In the genomic region with DNA sequence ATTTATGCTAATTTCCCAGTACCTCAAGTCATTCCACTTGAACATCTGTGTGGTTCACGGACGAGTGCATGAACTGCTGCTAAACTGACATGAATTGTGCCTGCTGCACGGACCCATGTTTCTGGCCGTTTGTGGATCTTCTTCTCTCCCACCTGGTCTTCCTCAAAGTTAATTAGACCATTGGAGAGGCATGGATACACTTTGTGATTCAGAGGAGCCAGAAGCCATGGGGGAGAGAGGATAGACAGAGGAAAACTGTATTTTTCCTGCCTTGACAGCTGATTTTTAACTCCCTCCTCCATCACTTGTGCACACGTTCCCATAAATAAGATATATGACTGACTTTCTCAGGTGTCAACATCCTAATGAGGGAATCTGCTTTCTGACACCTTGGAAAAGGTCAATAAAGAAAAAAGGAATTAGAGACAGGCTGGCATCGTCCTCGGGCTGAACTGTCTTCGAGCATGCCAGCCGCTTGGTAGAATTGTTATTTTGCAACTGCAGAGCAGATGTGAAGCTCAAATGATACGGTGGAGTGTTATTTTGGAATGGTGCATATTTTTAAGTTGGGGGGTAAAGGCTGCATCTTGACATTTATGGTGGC, we compare ENCODE assay signal across 20 mouse cellular contexts. TPM values are rescaled to one million over a fixed set of nuclear protein-coding genes. Genes with fewer than 3 reads are reported as not detected.
DNase-seq lines count a peak whose midpoint lies in the region; ATAC-seq lines count a peak whose summit lies in the region.
"Had no signal": no experiment of that assay in that cellular context is flagged by ENCODE, and none has a peak within 500 bp of the region (broad histone marks: within the 10 kb centered on the region; RNA-seq: fewer than 3 reads in every experiment).

No protein-coding gene starts in this region.

- H3K9ac ChIP-seq in hindbrain, embryonic 13.5 days, result no peak overlapping the region
- H3K9ac ChIP-seq in hindbrain, embryonic 12.5 days, result no peak overlapping the region
- H3K9ac ChIP-seq in kidney, embryonic 15.5 days, result no peak overlapping the region
- H3K9ac ChIP-seq in midbrain, embryonic 14.5 days (replicated peaks; ENCODE audit: low read length), result no peak overlapping the region
- H3K9ac ChIP-seq in midbrain, embryonic 13.5 days (replicated peaks), result no peak overlapping the region
- H3K9ac ChIP-seq: embryonic facial prominence, embryonic 12.5 days; forebrain, embryonic 13.5 days; forebrain, postnatal 0 days; heart, embryonic 13.5 days; intestine, embryonic 15.5 days had no signal

- no peak overlapping the region for H3K4me2 ChIP-seq in hindbrain, embryonic 13.5 days
- no peak overlapping the region for H3K4me2 ChIP-seq in hindbrain, embryonic 12.5 days (replicated peaks)
- H3K4me2 ChIP-seq in kidney, embryonic 15.5 days, result no peak overlapping the region
- H3K4me2 ChIP-seq in midbrain, embryonic 14.5 days (ENCODE audit: low read length), result no peak overlapping the region
- no peak overlapping the region for H3K4me2 ChIP-seq in midbrain, embryonic 13.5 days (replicated peaks)
- H3K4me2 ChIP-seq: embryonic facial prominence, embryonic 12.5 days; forebrain, embryonic 13.5 days; heart, embryonic 13.5 days; intestine, embryonic 15.5 days had no signal

- H3K27ac ChIP-seq in hindbrain, embryonic 13.5 days, result peak overlapping the region; percentile 27; the same call in 1 of the 2 replicates
- H3K27ac ChIP-seq in hindbrain, embryonic 12.5 days, result no peak overlapping the region
- no peak overlapping the region for H3K27ac ChIP-seq in kidney, embryonic 15.5 days
- H3K27ac ChIP-seq in midbrain, embryonic 14.5 days (replicated peaks; ENCODE audit: low read depth, low read length), result 0 out of 2 replicates have a peak overlapping the region, but pooled peaks have one; percentile 13
- H3K27ac ChIP-seq in midbrain, embryonic 13.5 days, result no peak overlapping the region
- H3K27ac ChIP-seq: embryonic facial prominence, embryonic 12.5 days; forebrain, embryonic 13.5 days; heart, embryonic 13.5 days; intestine, embryonic 15.5 days had no signal

- H3K36me3 ChIP-seq in hindbrain, embryonic 13.5 days, result no peaks in the 10 kb centered on the region
- H3K36me3 ChIP-seq in hindbrain, embryonic 12.5 days, result no peaks in the 10 kb centered on the region
- no peaks in the 10 kb centered on the region for H3K36me3 ChIP-seq in kidney, embryonic 15.5 days
- no peaks in the 10 kb centered on the region for H3K36me3 ChIP-seq in midbrain, embryonic 14.5 days (ENCODE audit: control insufficient read depth, insufficient read depth, low read length)
- no peaks in the 10 kb centered on the region for H3K36me3 ChIP-seq in midbrain, embryonic 13.5 days
- H3K36me3 ChIP-seq: embryonic facial prominence, embryonic 12.5 days; heart, embryonic 13.5 days; intestine, embryonic 15.5 days had no signal

- no peak for DNase-seq in kidney, postnatal 25 days
- DNase-seq in midbrain, embryonic 14.5 days, result no peak
- no peak for DNase-seq in ovary, postnatal 36 days (ENCODE audit: low spot score)
- DNase-seq: adrenal gland, adult 2 months; adrenal gland, postnatal 25 days; cerebellum, adult 2 months; cerebellum, postnatal 14 days; embryo, embryonic 11 days; forebrain, postnatal 0 days; gastrocnemius, postnatal 14 days; heart, postnatal 10 days; heart, postnatal 4 days had no signal

- H3K4me1 ChIP-seq in hindbrain, embryonic 13.5 days (replicated peaks), result peaks cover 29% of the 10 kb centered on the region
- peaks cover 8% of the 10 kb centered on the region for H3K4me1 ChIP-seq in hindbrain, embryonic 12.5 days
- H3K4me1 ChIP-seq in kidney, embryonic 15.5 days, result peaks cover 11% of the 10 kb centered on the region; the same call in 1 of the 2 replicates
- peaks cover 10% of the 10 kb centered on the region for H3K4me1 ChIP-seq in midbrain, embryonic 14.5 days (ENCODE audit: control insufficient read depth, insufficient read depth, low read length)
- peaks cover 15% of the 10 kb centered on the region for H3K4me1 ChIP-seq in midbrain, embryonic 13.5 days (replicated peaks)
- H3K4me1 ChIP-seq: intestine, embryonic 15.5 days had no signal

- H3K4me3 ChIP-seq in hindbrain, embryonic 13.5 days, result no peak overlapping the region
- no peak overlapping the region for H3K4me3 ChIP-seq in hindbrain, embryonic 12.5 days
- no peak overlapping the region for H3K4me3 ChIP-seq in kidney, embryonic 15.5 days (replicated peaks)
- H3K4me3 ChIP-seq in midbrain, embryonic 14.5 days (replicated peaks; ENCODE audit: low read depth, low read length), result no peak overlapping the region
- no peak overlapping the region for H3K4me3 ChIP-seq in midbrain, embryonic 13.5 days (replicated peaks)
- H3K4me3 ChIP-seq: embryonic facial prominence, embryonic 12.5 days; forebrain, embryonic 13.5 days; heart, embryonic 13.5 days; intestine, embryonic 15.5 days had no signal

- ATAC-seq in hindbrain, embryonic 13.5 days (ENCODE audit: low FRiP score), result no peak
- no peak for ATAC-seq in hindbrain, embryonic 12.5 days (ENCODE audit: low FRiP score)
- peak; percentile 69 for ATAC-seq in kidney, embryonic 15.5 days (replicated peaks; ENCODE audit: low FRiP score)
- no peak for ATAC-seq in midbrain, embryonic 14.5 days (ENCODE audit: low FRiP score, low TSS enrichment)
- ATAC-seq in midbrain, embryonic 13.5 days, result no peak
- ATAC-seq: forebrain, embryonic 13.5 days; forebrain, postnatal 0 days; intestine, embryonic 15.5 days had no signal

- H3K27me3 ChIP-seq in hindbrain, embryonic 13.5 days, result no peaks in the 10 kb centered on the region
- H3K27me3 ChIP-seq in hindbrain, embryonic 12.5 days, result no peaks in the 10 kb centered on the region
- H3K27me3 ChIP-seq in kidney, embryonic 15.5 days, result no peaks in the 10 kb centered on the region
- no peaks in the 10 kb centered on the region for H3K27me3 ChIP-seq in midbrain, embryonic 14.5 days (ENCODE audit: control insufficient read depth, insufficient read depth, low read length)
- H3K27me3 ChIP-seq in midbrain, embryonic 13.5 days, result no peaks in the 10 kb centered on the region
- H3K27me3 ChIP-seq: embryonic facial prominence, embryonic 12.5 days; heart, embryonic 13.5 days; intestine, embryonic 15.5 days had no signal

- 78% methylated on average over 10 of the region's 10 CpGs for WGBS in hindbrain, embryonic 13.5 days
- 85% methylated on average over 10 of the region's 10 CpGs for WGBS in hindbrain, embryonic 12.5 days
- 32% methylated on average over 10 of the region's 10 CpGs for WGBS in kidney, embryonic 15.5 days
- 79% methylated on average over 10 of the region's 10 CpGs for WGBS in midbrain, embryonic 14.5 days
- WGBS in midbrain, embryonic 13.5 days, result 82% methylated on average over 10 of the region's 10 CpGs

- no peaks in the 10 kb centered on the region for H3K9me3 ChIP-seq in hindbrain, embryonic 13.5 days
- H3K9me3 ChIP-seq in hindbrain, embryonic 12.5 days (replicated peaks), result no peaks in the 10 kb centered on the region
- H3K9me3 ChIP-seq in kidney, embryonic 15.5 days (replicated peaks), result no peaks in the 10 kb centered on the region
- no peaks in the 10 kb centered on the region for H3K9me3 ChIP-seq in midbrain, embryonic 14.5 days (ENCODE audit: control insufficient read depth, low read length)
- no peaks in the 10 kb centered on the region for H3K9me3 ChIP-seq in midbrain, embryonic 13.5 days
- H3K9me3 ChIP-seq: embryonic facial prominence, embryonic 12.5 days; forebrain, embryonic 13.5 days; heart, embryonic 13.5 days; intestine, embryonic 15.5 days had no signal

RNA-seq across cellular contexts. Expression of gene Fam196b, which starts 34.9 kb away (rescaled TPM):
- polyA plus RNA-seq in hindbrain, embryonic 13.5 days (2015; fragmentation: Nextera tagmentation; extraction: Ambion mirVana), result 3.5 and 3.8 TPM in 2 replicates
- polyA plus RNA-seq in hindbrain, embryonic 12.5 days (2016; fragmentation: Nextera tagmentation; extraction: Ambion mirVana), result 2.7 TPM in 2 replicates
- polyA plus RNA-seq in kidney, embryonic 15.5 days (2015; fragmentation: Nextera tagmentation; extraction: Ambion mirVana), result 0.43 and 0.51 TPM in 2 replicates
- polyA plus RNA-seq in midbrain, embryonic 14.5 days (2014; fragmentation: Nextera tagmentation; extraction: Ambion mirVana), result 3.7 TPM in 2 replicates
- 3.2 and 3.4 TPM in 2 replicates for polyA plus RNA-seq in midbrain, embryonic 13.5 days (2015; fragmentation: Nextera tagmentation; extraction: Ambion mirVana)

Comparison
In these comparisons a context has a peak if more than half of its experiments do, and no peak if none do; other contexts are left out.
1. H3K27ac ChIP-seq: peak in hindbrain, embryonic 13.5 days (single experiment) and midbrain, embryonic 14.5 days (single experiment); none in hindbrain, embryonic 12.5 days (single experiment), kidney, embryonic 15.5 days (single experiment) and midbrain, embryonic 13.5 days (single experiment).